Mouse (Mus musculus) B cell, adult 67 days (primary cell): ENCODE data around the gene Cdc73. TPM values are rescaled to one million over a fixed set of nuclear protein-coding genes. Genes with fewer than 3 reads are reported as not detected.

Source experiments
- total RNA-seq, 2 experiments: library from RNA; stranded (reverse); gene quantifications; 4 replicates each; pipeline ENCODE4 v1.2.4; 2023

Cdc73 gene
- 10 to 100 TPM; 93.8 to 95.4 TPM for total RNA-seq

DNA sequence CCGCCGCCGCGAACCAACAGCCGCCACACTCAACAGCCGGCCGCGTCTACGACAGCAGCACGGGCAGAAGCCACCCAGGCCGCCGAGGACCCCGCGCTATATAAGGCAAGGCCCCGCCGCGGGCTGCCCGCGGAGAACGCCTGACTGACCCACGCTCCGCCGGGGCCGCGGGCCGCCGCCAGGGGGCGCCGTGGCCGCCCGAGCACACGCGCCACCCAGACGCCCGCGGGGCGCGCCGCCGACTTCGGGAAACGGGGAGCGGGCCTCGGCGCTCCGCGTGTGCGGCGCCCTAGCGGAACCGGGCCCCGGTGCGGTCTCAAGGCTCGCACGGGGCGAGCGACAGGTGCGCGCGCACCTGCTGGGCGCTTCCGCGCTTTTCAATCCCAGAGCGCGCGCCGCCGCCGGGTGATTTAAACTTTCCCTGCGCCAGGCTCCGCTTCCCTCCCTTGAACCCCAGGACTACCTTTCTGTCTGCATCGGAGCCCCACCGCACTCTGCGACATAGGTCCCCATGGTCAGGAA lies at the start of gene Cdc73:
TSS of gene Cdc73 (minus strand) at position 153 of the 522 bp plus-strand sequence.

DNA sequence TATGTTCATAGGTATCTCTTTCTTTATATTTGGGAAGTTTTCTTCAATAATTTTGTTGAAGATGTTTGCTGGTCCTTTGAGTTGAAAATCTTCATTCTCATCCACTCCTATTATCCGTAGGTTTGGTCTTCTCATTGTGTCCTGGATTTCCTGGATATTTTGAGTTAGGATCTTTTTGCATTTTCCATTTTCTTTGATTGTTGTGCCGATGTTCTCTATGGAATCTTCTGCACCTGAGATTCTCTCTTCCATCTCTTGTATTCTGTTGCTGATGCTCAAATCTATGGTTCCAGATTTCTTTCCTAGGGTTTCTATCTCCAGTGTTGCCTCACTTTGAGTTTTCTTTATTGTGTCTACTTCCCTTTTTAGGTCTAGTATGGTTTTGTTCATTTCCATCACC lies 13.3 kb upstream of the Cdc73 start, which contains the start of gene Glrx2:
TSS of gene Glrx2 (plus strand) at position 301 of the 400 bp plus-strand sequence.

DNA sequence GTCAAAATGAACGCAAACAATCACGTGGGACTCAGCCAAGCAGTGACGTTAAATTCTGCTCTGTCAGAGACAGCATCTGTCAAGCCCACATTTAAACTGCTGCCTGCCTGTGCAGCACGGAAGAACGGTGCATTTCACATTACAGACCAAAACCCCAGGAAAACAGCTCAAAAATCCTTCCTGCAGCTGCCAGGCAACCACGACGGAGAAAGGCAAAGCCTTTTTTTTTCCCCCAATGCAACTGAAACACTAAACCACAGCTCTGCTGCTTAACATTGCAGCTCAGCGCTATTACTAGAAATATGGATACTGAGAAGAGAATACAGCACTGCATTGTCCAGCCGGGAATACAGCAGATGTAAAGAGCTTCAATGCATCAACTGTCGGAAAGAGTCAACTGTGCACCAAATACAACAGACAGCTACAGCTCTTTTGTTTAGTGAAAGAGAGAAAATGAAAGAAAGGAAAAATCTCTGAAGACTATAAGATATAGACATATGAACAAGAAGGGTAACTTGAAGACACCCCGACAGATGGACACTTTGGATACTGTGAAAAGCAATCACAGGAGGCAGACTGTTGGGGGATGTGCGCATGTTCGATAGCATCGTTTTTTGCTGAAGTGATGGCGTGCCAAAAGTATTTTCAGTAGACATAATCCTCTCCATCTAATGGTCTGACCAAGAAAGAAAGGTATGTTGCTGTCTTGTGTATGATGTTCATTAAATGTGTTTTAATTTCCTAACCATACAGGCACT lies 61.9 kb downstream of the Cdc73 start, which contains the start of gene B3galt2:
TSS of gene B3galt2 (plus strand) at position 15 of the 758 bp plus-strand sequence.

Other genes with a start within 250 kb of the Cdc73 start
- not detected for gene B3galt2, start 62.2 kb downstream of the Cdc73 start, total RNA-seq
- gene Glrx2, start 13.4 kb upstream of the Cdc73 start, total RNA-seq: 10 to 100 TPM; 27.6 to 44.7 TPM
- 1 to 10 TPM; 2.4 to 3.2 TPM for gene Trove2, start 74.2 kb upstream of the Cdc73 start, total RNA-seq
- 10 to 100 TPM; 30.5 to 30.8 TPM for gene Uchl5, start 74.4 kb upstream of the Cdc73 start, total RNA-seq